Mouse (Mus musculus) spleen, postnatal 4 days (tissue): ENCODE measurements around the gene Nol4l.
"Not testable (repeated sequence)": the region's sequence is repeated elsewhere in the genome, so short reads cannot be mapped to it uniquely, and the experiment has no call there.

Experiments used
- DNase-seq, 2 experiments: peaks; one replicate each; pipeline ENCODE4 v3.0.0; 2022; ENCODE audit warnings: low spot score in 2 of 2

Gene Nol4l

GRCm38 (mm10) chr2:153512416-153513323 lies 17.1 kb downstream of the Nol4l start:
- DNase-seq: no peak

GRCm38 (mm10) chr2:153511562-153511961 lies 18.2 kb downstream of the Nol4l start:
- no peak for DNase-seq

- no peak for DNase-seq
Observed at GRCm38 (mm10) chr2:153510136-153510535, 19.6 kb downstream of the Nol4l start.

GRCm38 (mm10) chr2:153509211-153510029 lies 20.4 kb downstream of the Nol4l start:
- DNase-seq: peak in 1 of 2 experiments; percentile 72

GRCm38 (mm10) chr2:153508405-153508804 lies 21.4 kb downstream of the Nol4l start:
- DNase-seq: no peak

- no peak for DNase-seq
Observed at GRCm38 (mm10) chr2:153507969-153508368, 21.8 kb downstream of the Nol4l start.

- no peak for DNase-seq
Observed at GRCm38 (mm10) chr2:153506385-153506784, 23.4 kb downstream of the Nol4l start.

- no peak for DNase-seq
Observed at GRCm38 (mm10) chr2:153499154-153499553, 30.6 kb downstream of the Nol4l start.

- peak in 1 of 2 experiments; percentile 60 for DNase-seq
Observed at GRCm38 (mm10) chr2:153496898-153497297, 32.9 kb downstream of the Nol4l start.

- DNase-seq: peak in 1 of 2 experiments; percentile 66
Observed at GRCm38 (mm10) chr2:153496301-153496700, 33.5 kb downstream of the Nol4l start.

GRCm38 (mm10) chr2:153495818-153496217 lies 34.0 kb downstream of the Nol4l start:
- peak; percentile 60 to 75 for DNase-seq

GRCm38 (mm10) chr2:153495391-153495790 lies 34.4 kb downstream of the Nol4l start:
- not testable (repeated sequence) for DNase-seq

GRCm38 (mm10) chr2:153494293-153494811 lies 35.4 kb downstream of the Nol4l start:
- peak; percentile 64 to 81 for DNase-seq

GRCm38 (mm10) chr2:153493781-153494292 lies 35.9 kb downstream of the Nol4l start:
- peak; percentile 82 to 86 for DNase-seq

GRCm38 (mm10) chr2:153493393-153493731 lies 36.4 kb downstream of the Nol4l start:
- DNase-seq: no peak

GRCm38 (mm10) chr2:153492573-153493392 lies 37.0 kb downstream of the Nol4l start, which contains the start of gene 4930404H24Rik:
4930404H24Rik (plus strand) TSS chr2:153492790.
- peak; percentile 70 to 87 for DNase-seq

- DNase-seq: peak; percentile 50 to 77
Observed at GRCm38 (mm10) chr2:153492179-153492517, 37.6 kb downstream of the Nol4l start.

GRCm38 (mm10) chr2:153491512-153492178 lies 38.1 kb downstream of the Nol4l start:
- no peak for DNase-seq

GRCm38 (mm10) chr2:153490940-153491339 lies 38.8 kb downstream of the Nol4l start:
- DNase-seq: peak in 1 of 2 experiments; percentile 70

- no peak for DNase-seq
Observed at GRCm38 (mm10) chr2:153490116-153490515, 39.7 kb downstream of the Nol4l start.

- DNase-seq: no peak
Observed at GRCm38 (mm10) chr2:153484071-153484470, 45.7 kb downstream of the Nol4l start.
